Mouse (Mus musculus): Measurements from ENCODE around the gene Nfyb. TPM values are rescaled to one million over a fixed set of nuclear protein-coding genes. Genes with fewer than 3 reads are reported as not detected.

The Nfyb gene
- polyA plus RNA-seq (2014; fragmentation: Nextera tagmentation; extraction: Ambion mirVana) = 79.0 and 85.4 TPM in 2 replicates

DNA sequence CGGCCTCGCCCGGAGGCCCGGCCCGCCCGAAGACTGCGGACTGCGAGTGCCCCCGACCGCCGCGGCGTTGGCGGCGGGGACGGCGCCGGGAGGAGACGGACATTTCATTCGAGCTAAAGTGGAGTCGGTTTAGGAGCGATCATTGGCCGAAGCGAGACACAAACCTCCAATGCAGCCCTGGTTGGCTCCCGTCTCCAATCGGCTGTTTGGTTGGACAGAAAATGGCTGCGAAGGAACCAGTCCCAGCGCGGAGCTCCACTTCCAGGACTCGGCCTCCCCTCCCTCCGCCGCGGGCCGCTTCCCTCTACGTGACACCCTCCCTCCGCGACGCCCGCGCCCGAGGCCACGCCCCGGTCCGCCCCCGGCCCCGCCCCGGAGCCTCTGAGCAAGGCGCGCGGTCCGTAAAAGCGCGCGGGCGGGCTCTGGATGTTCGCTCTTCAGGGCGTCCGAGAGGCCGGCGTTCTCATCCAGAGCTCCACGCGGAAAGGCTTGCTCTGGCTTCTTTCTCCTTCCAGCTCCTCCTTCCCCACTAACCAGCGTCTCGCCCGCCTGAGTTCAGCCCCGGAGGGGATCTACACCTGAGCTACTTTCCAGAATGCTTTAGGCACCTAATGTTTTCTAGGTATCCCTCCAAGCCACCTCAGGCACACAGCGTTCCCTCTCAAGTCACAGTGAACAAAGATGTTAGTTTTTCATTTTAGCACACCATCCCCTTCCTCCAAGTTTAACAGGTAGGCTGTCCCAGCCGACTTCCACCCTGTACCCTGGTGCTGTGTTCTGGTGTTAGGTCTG is at the start of gene Nfyb:
Gene Nfyb (minus strand): TSS at position 305 of the 792 bp plus-strand sequence.
- Histone ChIP-seq H3K4me2 (peak within 1 kb of the TSS; percentile 67), H3K9me3 (ENCODE audit: control insufficient read depth, low read length) (no peaks in the 10 kb centered on the region), H3K4me1 (ENCODE audit: control insufficient read depth, insufficient read depth, low read length) (peaks cover 12% of the 10 kb centered on the region), H3K27ac (ENCODE audit: low read depth, low read length) (peak within 1 kb of the TSS; percentile 99), H3K27me3 (ENCODE audit: control insufficient read depth, insufficient read depth, low read length) (no peaks in the 10 kb centered on the region), H3K36me3 (ENCODE audit: control insufficient read depth, insufficient read depth, low read length) (peaks cover 7% of the 10 kb centered on the region; the same call in 1 of the 2 replicates), H3K9ac (ENCODE audit: low read length) (peak within 1 kb of the TSS; percentile 100), H3K4me3 (ENCODE audit: low read depth, low read length) (peak within 1 kb of the TSS; percentile 96)
- peak; percentile 96 for ATAC-seq (ENCODE audit: low FRiP score)
- WGBS = 1% methylated on average over 65 of the region's 68 CpGs
- DNase-seq (ENCODE audit: low spot score, missing footprints) = peak; percentile 100

- Histone ChIP-seq H3K36me3 (ENCODE audit: control insufficient read depth, insufficient read depth, low read length) (no peaks in the 10 kb centered on the region), H3K9me3 (ENCODE audit: control insufficient read depth, low read length) (no peaks in the 10 kb centered on the region), H3K27ac (ENCODE audit: low read depth, low read length) (no peak overlapping the region), H3K4me3 (ENCODE audit: low read depth, low read length) (peak overlapping the region; percentile 56), H3K27me3 (ENCODE audit: control insufficient read depth, insufficient read depth, low read length) (no peaks in the 10 kb centered on the region), H3K4me1 (ENCODE audit: control insufficient read depth, insufficient read depth, low read length) (peaks cover 9% of the 10 kb centered on the region), H3K9ac (ENCODE audit: low read length) (peak overlapping the region; percentile 64), H3K4me2 (peak overlapping the region; percentile 58)
- peak; percentile 83 for ATAC-seq (ENCODE audit: low FRiP score)
- peak; percentile 98 for DNase-seq (ENCODE audit: low spot score, missing footprints)
- WGBS = 7% methylated on average over 38 of the region's 52 CpGs
Observed at GRCm38 (mm10) chr10:82811855-82812431, 48.0 kb upstream of the Nfyb start.

DNA sequence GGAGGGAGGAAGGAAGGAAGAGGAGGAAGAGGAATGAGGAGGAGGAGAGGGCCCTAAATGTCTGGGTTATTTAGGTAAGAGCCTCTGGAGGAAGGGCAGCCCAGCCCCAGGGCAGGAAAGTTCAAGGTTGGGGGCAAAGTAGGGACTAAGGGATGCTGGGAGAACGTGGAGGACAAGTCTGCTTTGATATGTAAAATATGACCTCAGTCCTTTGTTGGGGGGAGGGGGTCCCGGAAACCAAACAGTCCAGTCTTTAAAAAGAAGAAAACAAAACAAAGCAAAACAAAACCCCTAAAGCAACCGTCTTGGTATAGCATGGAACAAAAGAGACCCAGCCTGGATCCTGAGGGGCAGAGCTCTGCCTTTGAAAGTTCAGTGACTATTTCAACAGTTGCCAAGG is 45.4 kb upstream of the Nfyb start:
- Histone ChIP-seq H3K36me3 (ENCODE audit: control insufficient read depth, insufficient read depth, low read length) (no peaks in the 10 kb centered on the region), H3K4me2 (no peak overlapping the region), H3K27ac (ENCODE audit: low read depth, low read length) (no peak overlapping the region), H3K9ac (ENCODE audit: low read length) (0 out of 2 replicates have a peak overlapping the region, but pooled peaks have one; percentile 18), H3K4me3 (ENCODE audit: low read depth, low read length) (no peak overlapping the region), H3K27me3 (ENCODE audit: control insufficient read depth, insufficient read depth, low read length) (no peaks in the 10 kb centered on the region), H3K9me3 (ENCODE audit: control insufficient read depth, low read length) (no peaks in the 10 kb centered on the region), H3K4me1 (ENCODE audit: control insufficient read depth, insufficient read depth, low read length) (peaks cover 9% of the 10 kb centered on the region)
- 1% methylated on average over 3 of the region's 3 CpGs for WGBS
- ATAC-seq (ENCODE audit: low FRiP score) (no peak), DNase-seq (ENCODE audit: low spot score, missing footprints) (no peak)

- no peak overlapping the region for H3K27ac ChIP-seq (ENCODE audit: low read depth, low read length)
- H3K4me1 ChIP-seq (ENCODE audit: control insufficient read depth, insufficient read depth, low read length) = peaks cover 9% of the 10 kb centered on the region
- WGBS = 74% methylated on average over 8 of the region's 8 CpGs
Observed at GRCm38 (mm10) chr10:82808891-82809290, 44.9 kb upstream of the Nfyb start.

DNA sequence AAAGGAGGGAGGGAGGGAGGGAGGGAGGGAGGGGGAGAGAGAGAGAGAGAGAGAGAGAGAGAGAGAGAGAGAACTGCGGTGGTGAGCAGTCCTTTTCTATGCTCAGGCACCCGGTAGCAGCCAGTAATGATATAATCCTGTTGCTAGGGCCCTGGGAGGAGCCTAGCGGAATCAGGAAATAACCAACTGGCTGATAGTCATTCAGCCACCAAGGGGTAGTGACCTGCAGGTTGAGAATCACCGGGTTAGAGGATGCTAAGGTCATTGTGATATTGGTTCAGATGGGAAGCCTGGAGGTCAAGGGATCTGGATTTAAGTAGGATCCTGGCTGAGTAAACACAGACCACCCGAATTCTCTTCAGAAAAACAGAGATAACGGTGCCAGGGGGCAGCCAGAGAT is 44.2 kb upstream of the Nfyb start:
- DNase-seq (ENCODE audit: low spot score, missing footprints) (no peak), ATAC-seq (ENCODE audit: low FRiP score) (no peak)
- Histone ChIP-seq H3K9me3 (ENCODE audit: control insufficient read depth, low read length) (no peaks in the 10 kb centered on the region), H3K4me2 (no peak overlapping the region), H3K4me1 (ENCODE audit: control insufficient read depth, insufficient read depth, low read length) (peaks cover 9% of the 10 kb centered on the region), H3K27ac (ENCODE audit: low read depth, low read length) (no peak overlapping the region), H3K9ac (ENCODE audit: low read length) (no peak overlapping the region), H3K36me3 (ENCODE audit: control insufficient read depth, insufficient read depth, low read length) (no peaks in the 10 kb centered on the region), H3K27me3 (ENCODE audit: control insufficient read depth, insufficient read depth, low read length) (no peaks in the 10 kb centered on the region), H3K4me3 (ENCODE audit: low read depth, low read length) (no peak overlapping the region)
- WGBS = 49% methylated on average over 6 of the region's 6 CpGs

More at GRCm38 (mm10) chr10:82808891-82809290, 44.9 kb upstream of the Nfyb start:
- Histone ChIP-seq H3K36me3 (ENCODE audit: control insufficient read depth, insufficient read depth, low read length) (no peaks in the 10 kb centered on the region), H3K4me3 (ENCODE audit: low read depth, low read length) (no peak overlapping the region), H3K9ac (ENCODE audit: low read length) (no peak overlapping the region), H3K27me3 (ENCODE audit: control insufficient read depth, insufficient read depth, low read length) (no peaks in the 10 kb centered on the region), H3K9me3 (ENCODE audit: control insufficient read depth, low read length) (no peaks in the 10 kb centered on the region), H3K4me2 (no peak overlapping the region)
- no peak for ATAC-seq (ENCODE audit: low FRiP score)
- no peak for DNase-seq (ENCODE audit: low spot score, missing footprints)

DNA sequence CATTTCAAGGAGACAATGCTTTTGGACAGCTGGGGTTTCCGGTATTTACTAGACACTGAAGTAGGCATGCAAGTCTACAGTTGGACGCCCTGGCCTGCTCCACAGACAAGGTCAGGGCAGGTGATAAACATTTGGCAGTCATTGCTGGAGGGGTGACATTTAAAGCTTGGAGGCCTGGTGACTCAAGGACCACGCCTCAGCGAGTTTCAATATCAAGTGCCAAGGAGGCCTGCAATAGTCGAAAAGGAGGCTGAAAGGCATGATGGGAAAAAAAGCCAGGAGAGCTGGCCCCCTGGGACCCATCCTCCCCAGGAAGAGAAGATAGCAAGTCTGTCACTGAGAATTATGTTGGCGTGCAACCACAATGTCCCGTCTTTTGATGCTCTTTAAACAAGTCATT is 43.3 kb upstream of the Nfyb start:
- no peaks in the 10 kb centered on the region for H3K27me3 ChIP-seq (ENCODE audit: control insufficient read depth, insufficient read depth, low read length)
- no peak overlapping the region for H3K4me3 ChIP-seq (ENCODE audit: low read depth, low read length)
- no peak overlapping the region for H3K27ac ChIP-seq (ENCODE audit: low read depth, low read length)
- H3K9ac ChIP-seq (ENCODE audit: low read length) = no peak overlapping the region
- WGBS = 80% methylated on average over 7 of the region's 7 CpGs
- DNase-seq (ENCODE audit: low spot score, missing footprints) (no peak), ATAC-seq (ENCODE audit: low FRiP score) (no peak)
- peaks cover 9% of the 10 kb centered on the region for H3K4me1 ChIP-seq (ENCODE audit: control insufficient read depth, insufficient read depth, low read length)
- H3K36me3 ChIP-seq (ENCODE audit: control insufficient read depth, insufficient read depth, low read length) = no peaks in the 10 kb centered on the region
- H3K4me2 ChIP-seq = no peak overlapping the region
- H3K9me3 ChIP-seq (ENCODE audit: control insufficient read depth, low read length) = no peaks in the 10 kb centered on the region

- no peaks in the 10 kb centered on the region for H3K9me3 ChIP-seq (ENCODE audit: control insufficient read depth, low read length)
- H3K27ac ChIP-seq (ENCODE audit: low read depth, low read length) = no peak overlapping the region
- no peak overlapping the region for H3K9ac ChIP-seq (ENCODE audit: low read length)
- no peaks in the 10 kb centered on the region for H3K27me3 ChIP-seq (ENCODE audit: control insufficient read depth, insufficient read depth, low read length)
- WGBS = 83% methylated on average over 8 of the region's 8 CpGs
- H3K4me2 ChIP-seq = no peak overlapping the region
- DNase-seq (ENCODE audit: low spot score, missing footprints) = no peak
- no peak for ATAC-seq (ENCODE audit: low FRiP score)
- peaks cover 9% of the 10 kb centered on the region for H3K4me1 ChIP-seq (ENCODE audit: control insufficient read depth, insufficient read depth, low read length)
- no peaks in the 10 kb centered on the region for H3K36me3 ChIP-seq (ENCODE audit: control insufficient read depth, insufficient read depth, low read length)
- no peak overlapping the region for H3K4me3 ChIP-seq (ENCODE audit: low read depth, low read length)
Observed at GRCm38 (mm10) chr10:82806414-82806813, 42.5 kb upstream of the Nfyb start.

DNA sequence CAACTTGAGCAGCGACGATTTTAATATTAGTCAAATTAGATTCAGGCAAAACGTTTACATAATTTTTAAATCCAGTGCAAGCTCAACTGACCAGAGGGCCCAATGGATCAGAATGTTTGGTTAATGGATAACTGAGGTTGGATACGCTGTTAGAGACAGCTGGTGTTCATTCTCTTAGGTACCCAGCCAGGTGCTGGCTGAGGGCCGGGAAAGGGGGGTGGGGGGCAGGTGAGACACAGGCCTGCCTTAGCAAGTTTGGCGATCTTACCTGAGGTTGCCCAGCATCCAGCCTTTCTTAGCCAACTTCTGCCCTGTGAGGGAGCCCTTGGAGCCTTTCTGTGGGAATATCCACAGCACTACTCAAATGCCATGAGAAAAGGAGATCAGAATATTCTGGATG is 41.2 kb upstream of the Nfyb start:
- no peak overlapping the region for H3K4me3 ChIP-seq (ENCODE audit: low read depth, low read length)
- no peaks in the 10 kb centered on the region for H3K27me3 ChIP-seq (ENCODE audit: control insufficient read depth, insufficient read depth, low read length)
- H3K36me3 ChIP-seq (ENCODE audit: control insufficient read depth, insufficient read depth, low read length) = no peaks in the 10 kb centered on the region
- no peak overlapping the region for H3K9ac ChIP-seq (ENCODE audit: low read length)
- H3K9me3 ChIP-seq (ENCODE audit: control insufficient read depth, low read length) = no peaks in the 10 kb centered on the region
- ATAC-seq (ENCODE audit: low FRiP score) = no peak
- no peak for DNase-seq (ENCODE audit: low spot score, missing footprints)
- H3K27ac ChIP-seq (ENCODE audit: low read depth, low read length) = no peak overlapping the region
- H3K4me2 ChIP-seq = no peak overlapping the region
- H3K4me1 ChIP-seq (ENCODE audit: control insufficient read depth, insufficient read depth, low read length) = peaks cover 9% of the 10 kb centered on the region
- WGBS = 86% methylated on average over 6 of the region's 6 CpGs

DNA sequence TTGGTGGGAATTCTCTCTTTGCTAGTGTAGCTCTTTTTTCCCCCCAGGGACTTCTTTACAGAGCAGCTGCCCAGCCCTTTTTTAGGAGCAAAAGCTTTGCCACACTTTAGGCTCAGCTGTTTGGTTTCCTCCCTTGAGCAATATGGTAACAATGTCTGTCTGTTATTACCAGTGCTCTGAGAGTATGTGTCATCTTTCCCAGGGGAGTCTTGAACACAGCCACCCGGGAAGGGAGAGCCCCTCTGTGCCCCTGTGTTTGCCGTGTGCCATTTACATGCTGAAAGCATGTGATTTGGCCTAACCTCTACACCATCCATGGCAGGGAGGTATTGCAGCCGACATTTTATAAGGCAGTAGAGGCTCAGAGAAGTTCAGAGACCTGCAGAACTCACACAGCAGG is 40.5 kb upstream of the Nfyb start:
- no peaks in the 10 kb centered on the region for H3K9me3 ChIP-seq (ENCODE audit: control insufficient read depth, low read length)
- H3K36me3 ChIP-seq (ENCODE audit: control insufficient read depth, insufficient read depth, low read length) = no peaks in the 10 kb centered on the region
- ATAC-seq (ENCODE audit: low FRiP score) (no peak), DNase-seq (ENCODE audit: low spot score, missing footprints) (no peak)
- no peak overlapping the region for H3K4me3 ChIP-seq (ENCODE audit: low read depth, low read length)
- H3K4me2 ChIP-seq = no peak overlapping the region
- WGBS = 78% methylated on average over 3 of the region's 3 CpGs
- no peak overlapping the region for H3K9ac ChIP-seq (ENCODE audit: low read length)
- peaks cover 4% of the 10 kb centered on the region for H3K4me1 ChIP-seq (ENCODE audit: control insufficient read depth, insufficient read depth, low read length)
- H3K27ac ChIP-seq (ENCODE audit: low read depth, low read length) = no peak overlapping the region
- H3K27me3 ChIP-seq (ENCODE audit: control insufficient read depth, insufficient read depth, low read length) = no peaks in the 10 kb centered on the region
